Mouse (Mus musculus): ENCODE results near the gene Dnajc1.

DNA sequence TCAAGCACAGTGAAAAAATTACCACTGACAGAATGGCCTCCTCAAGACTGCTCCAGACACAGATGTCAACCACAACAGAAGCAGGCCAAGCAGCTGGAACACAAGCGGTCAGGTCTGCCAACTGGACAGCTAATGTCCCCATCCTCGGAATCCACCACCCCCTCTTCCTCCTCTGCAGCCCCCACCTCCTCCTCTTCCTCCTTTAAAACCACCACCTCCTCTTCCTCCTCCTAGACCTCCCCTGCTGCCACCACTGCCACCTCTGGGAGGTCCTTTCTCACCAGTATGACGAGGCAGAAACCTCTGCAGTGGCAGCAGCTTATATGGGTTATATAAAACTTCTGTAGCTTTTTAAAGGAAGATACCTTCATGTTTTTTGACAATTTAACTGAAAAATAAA is 143.4 kb downstream of the Dnajc1 start:
- TF ChIP-seq CTCF (IDR thresholded peaks at IDR 0.05 in 2 of 3, conservative IDR thresholded peaks at IDR 0.05 in 1 of 3; ENCODE audit: control insufficient read depth in 1 of 3, insufficient read depth in 1 of 3, low read depth in 2 of 3, low read length in 3 of 3, poor library complexity in 1 of 3, severe bottlenecking in 1 of 3), result no peak
- no peak for TF ChIP-seq POLR2AphosphoS2 (IDR thresholded peaks at IDR 0.05; ENCODE audit: low read length)
- TF ChIP-seq HCFC1 (IDR thresholded peaks at IDR 0.05; ENCODE audit: low read depth, low read length), result no peak
- no peak for TF ChIP-seq EP300 (IDR thresholded peaks at IDR 0.05; ENCODE audit: low read depth in 1 of 2, low read length in 2 of 2)

Measured in MEL (cell line).